Mouse (Mus musculus) lung, embryonic 15.5 days (tissue): ENCODE data around the gene Mrpl48. TPM values are rescaled to one million over a fixed set of nuclear protein-coding genes. Genes with fewer than 3 reads are reported as not detected.
"Not testable (repeated sequence)": the region's sequence is repeated elsewhere in the genome, so short reads cannot be mapped to it uniquely, and the experiment has no call there.

ENCODE experiments used
- ATAC-seq: fragments of 200-750 bp; cut with Nextera tagmentation; 2 replicates; pipeline ENCODE4 v1.8.0; 2017; ENCODE audit warnings: moderate number of reproducible peaks, borderline replicate concordance; ENCODE audit not compliant: low FRiP score, low TSS enrichment; ENCODE audit errors: extremely low read depth
- H3K27ac ChIP-seq: fragments of 300-500 bp; sonication (generic); 2 replicates; pipeline ENCODE4 v1.5.1; 2015; ENCODE audit warnings: moderate library complexity, mild to moderate bottlenecking, inconsistent platforms
- H3K27me3 ChIP-seq: fragments of 300-500 bp; sonication (generic); 2 replicates; pipeline ENCODE4 v1.6.1; 2015; ENCODE audit warnings: inconsistent platforms
- H3K36me3 ChIP-seq: fragments of 300-500 bp; sonication (generic); 2 replicates; pipeline ENCODE4 v1.6.1; 2015; ENCODE audit warnings: inconsistent platforms
- H3K4me1 ChIP-seq: fragments of 300-500 bp; sonication (generic); 2 replicates; pipeline ENCODE4 v1.6.1; 2015; ENCODE audit warnings: inconsistent platforms
- H3K4me2 ChIP-seq: fragments of 300-500 bp; sonication (generic); 2 replicates; pipeline ENCODE4 v1.6.1; 2015; ENCODE audit warnings: inconsistent platforms, mild to moderate bottlenecking, moderate library complexity
- H3K4me3 ChIP-seq: fragments of 300-500 bp; sonication (generic); 2 replicates; pipeline ENCODE4 v1.5.1; 2015; ENCODE audit warnings: mild to moderate bottlenecking, inconsistent platforms
- H3K9ac ChIP-seq: fragments of 300-500 bp; sonication (generic); 2 replicates; pipeline ENCODE4 v1.6.1; 2015; ENCODE audit warnings: inconsistent platforms
- H3K9me3 ChIP-seq: fragments of 300-500 bp; sonication (generic); 2 replicates; pipeline ENCODE4 v1.6.1; 2016; ENCODE audit warnings: inconsistent platforms
- WGBS: fragments of 180-500 bp; shearing (Covaris S2); methylation state at CpG from one replicate; pipeline ENCODE4 v1.1.7; 2015; 5-methylcytosine and 5-hydroxymethylcytosine counted together
- polyA plus RNA-seq: library from polyadenylated mRNA; unstranded; fragments of >200 nt; fragmentation: Nextera tagmentation; extraction: Ambion mirVana; gene quantifications from 2 replicates; pipeline ENCODE4 v1.2.1, GENCODE M21; 2015

The Mrpl48 gene
- polyA plus RNA-seq, 1 experiment from 2014 or later: 77.0 TPM

DNA sequence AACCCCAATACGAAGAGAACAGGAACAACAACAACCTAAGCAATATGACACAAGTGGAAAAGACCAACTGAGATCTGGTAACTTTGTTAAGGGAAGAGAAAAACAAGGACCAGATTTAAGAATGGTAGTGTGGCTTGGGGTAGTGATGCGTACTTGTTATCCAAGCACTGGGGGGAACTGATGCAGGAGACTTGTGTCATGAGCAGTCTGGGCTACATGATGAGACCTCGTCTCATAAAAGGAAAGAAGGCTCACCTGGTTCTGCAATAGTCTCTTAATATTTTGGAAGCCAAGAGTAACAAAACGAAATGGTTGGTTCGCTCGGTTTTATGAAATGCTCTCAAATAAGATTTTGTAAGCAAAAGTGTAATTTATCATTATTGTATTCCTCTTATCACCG is 25.9 kb downstream of the Mrpl48 start:
- no peaks in the 10 kb centered on the region for H3K36me3 ChIP-seq
- WGBS: 33% methylated on average over 7 of the region's 7 CpGs
- no peak overlapping the region for H3K27ac ChIP-seq

DNA sequence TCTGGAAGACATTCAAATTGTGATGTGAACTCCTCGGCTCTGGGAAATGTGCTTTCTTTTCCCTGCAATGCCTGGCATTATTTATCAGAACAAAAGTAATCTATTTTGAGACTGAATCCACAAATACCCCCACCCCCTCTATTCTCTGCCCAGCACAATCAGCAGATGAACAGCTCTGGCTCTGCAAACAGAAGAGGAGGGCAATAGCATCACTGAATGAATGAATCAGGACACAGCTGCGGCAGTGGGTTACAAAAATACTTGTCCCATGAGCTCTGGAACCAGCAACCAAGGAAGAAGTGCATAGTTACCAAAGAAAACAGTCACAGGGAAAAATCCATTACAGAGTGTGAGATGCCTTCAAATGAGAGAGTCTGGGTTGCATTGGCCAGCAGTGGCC is 29.3 kb downstream of the Mrpl48 start:
- H3K27ac ChIP-seq: no peak overlapping the region
- H3K27me3 ChIP-seq: no peaks in the 10 kb centered on the region
- no peak overlapping the region for H3K4me3 ChIP-seq
- no peak overlapping the region for H3K4me2 ChIP-seq
- no peaks in the 10 kb centered on the region for H3K36me3 ChIP-seq
- peaks cover 4% of the 10 kb centered on the region for H3K4me1 ChIP-seq
- ATAC-seq: no peak
- 85% methylated on average over 2 of the region's 2 CpGs for WGBS
- H3K9ac ChIP-seq: no peak overlapping the region
- H3K9me3 ChIP-seq: no peaks in the 10 kb centered on the region

More for the DNA sequence above, 25.9 kb downstream of the Mrpl48 start:
- no peaks in the 10 kb centered on the region for H3K27me3 ChIP-seq
- peak overlapping the region; percentile 81 for H3K4me2 ChIP-seq
- H3K4me1 ChIP-seq: peaks cover 4% of the 10 kb centered on the region
- H3K9ac ChIP-seq: peak overlapping the region; percentile 75; the same call in 1 of the 2 replicates
- ATAC-seq: no peak
- H3K4me3 ChIP-seq: peak overlapping the region; percentile 66
- no peaks in the 10 kb centered on the region for H3K9me3 ChIP-seq

DNA sequence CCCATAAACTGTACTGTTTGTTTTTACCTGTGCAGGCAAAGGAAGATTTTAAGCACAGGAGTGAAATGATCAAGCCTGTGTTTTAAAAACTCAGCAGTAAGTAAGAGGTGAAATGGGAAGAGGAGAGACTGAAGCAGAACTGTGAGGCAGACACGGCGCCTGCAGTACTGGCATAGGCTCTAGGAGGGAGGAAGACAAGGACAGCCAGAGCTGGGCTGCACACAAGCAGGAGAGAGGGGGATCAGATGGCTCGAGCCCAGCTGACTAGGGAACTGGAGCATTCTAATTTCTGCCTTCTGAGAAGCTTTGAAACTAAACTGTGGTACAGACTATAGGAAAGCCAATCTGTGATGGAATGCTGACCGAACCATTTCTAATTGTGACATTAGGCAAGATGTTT is 35.4 kb downstream of the Mrpl48 start:
- ATAC-seq: no peak
- 80% methylated on average over 4 of the region's 4 CpGs for WGBS

DNA sequence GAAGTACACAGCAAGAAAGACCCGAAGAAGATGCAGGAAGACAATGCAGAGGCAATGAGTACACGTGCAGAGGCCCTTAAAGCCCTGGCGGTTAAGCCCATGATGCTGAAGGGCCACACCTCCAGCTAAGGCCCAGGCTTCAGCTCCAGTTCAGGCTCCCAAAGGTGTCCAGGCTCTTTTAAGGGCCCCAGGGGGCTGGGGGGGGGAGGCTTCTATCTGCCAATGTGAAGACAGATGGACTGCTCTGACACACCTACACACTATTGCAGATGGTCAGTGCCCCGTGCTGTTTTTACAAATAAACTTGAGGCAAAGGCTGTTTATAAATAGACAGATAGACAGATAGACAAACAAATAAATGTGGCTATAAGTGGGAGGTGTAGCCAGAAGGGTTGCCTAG is 36.0 kb downstream of the Mrpl48 start:
- no peaks in the 10 kb centered on the region for H3K4me1 ChIP-seq
- no peaks in the 10 kb centered on the region for H3K27me3 ChIP-seq
- WGBS: 69% methylated on average over 4 of the region's 4 CpGs
- H3K4me2 ChIP-seq: no peak overlapping the region
- H3K4me3 ChIP-seq: no peak overlapping the region
- H3K27ac ChIP-seq: no peak overlapping the region
- no peaks in the 10 kb centered on the region for H3K9me3 ChIP-seq
- ATAC-seq: no peak
- no peak overlapping the region for H3K9ac ChIP-seq
- no peaks in the 10 kb centered on the region for H3K36me3 ChIP-seq

More for the DNA sequence above, 35.4 kb downstream of the Mrpl48 start:
- no peaks in the 10 kb centered on the region for H3K27me3 ChIP-seq
- no peak overlapping the region for H3K9ac ChIP-seq
- no peaks in the 10 kb centered on the region for H3K36me3 ChIP-seq
- H3K4me2 ChIP-seq: no peak overlapping the region
- no peak overlapping the region for H3K27ac ChIP-seq
- H3K4me3 ChIP-seq: no peak overlapping the region
- no peaks in the 10 kb centered on the region for H3K9me3 ChIP-seq
- no peaks in the 10 kb centered on the region for H3K4me1 ChIP-seq

DNA sequence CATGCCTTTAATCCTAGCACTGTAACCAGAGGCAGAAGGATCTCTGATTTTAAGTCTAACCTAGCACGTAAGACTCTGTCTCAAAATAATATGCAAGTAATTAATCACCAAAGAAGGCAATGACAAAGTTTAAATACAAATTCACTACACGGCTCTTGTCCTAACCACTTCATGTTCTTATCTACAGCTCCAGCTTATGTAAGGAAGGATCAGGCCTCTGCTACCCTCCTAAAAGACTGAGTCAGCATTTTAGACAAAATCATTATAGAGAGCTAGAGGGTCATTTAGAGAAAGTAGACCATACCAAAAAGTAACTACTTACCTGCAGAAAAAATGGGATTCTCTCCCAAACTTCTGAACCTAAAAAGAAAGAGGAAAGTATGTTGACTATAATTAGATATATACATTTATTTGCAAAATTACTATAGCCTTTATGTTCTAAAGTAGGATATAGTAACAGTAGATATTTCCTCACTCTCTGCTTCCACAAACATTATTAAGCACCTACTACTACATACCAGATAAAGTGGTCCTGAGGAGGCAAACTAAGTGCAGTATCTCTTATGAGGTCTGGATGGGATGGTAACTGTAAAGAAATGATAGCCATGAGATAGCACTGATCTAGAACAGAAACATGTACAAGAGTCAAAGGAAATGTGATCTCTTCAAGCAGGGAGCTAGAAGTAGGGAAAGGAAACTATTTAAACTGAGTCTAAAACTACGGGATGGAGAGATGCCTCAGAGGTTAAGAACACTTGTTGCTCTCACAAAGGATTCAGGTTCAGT is 37.0 kb downstream of the Mrpl48 start:
- Histone ChIP-seq H3K4me1 (no peaks in the 10 kb centered on the region), H3K9ac (no peak overlapping the region), H3K4me2 (no peak overlapping the region), H3K9me3 (no peaks in the 10 kb centered on the region), H3K36me3 (no peaks in the 10 kb centered on the region), H3K27me3 (no peaks in the 10 kb centered on the region), H3K27ac (no peak overlapping the region), H3K4me3 (no peak overlapping the region)
- no peak for ATAC-seq
- 63% methylated on average over 3 of the region's 3 CpGs for WGBS

DNA sequence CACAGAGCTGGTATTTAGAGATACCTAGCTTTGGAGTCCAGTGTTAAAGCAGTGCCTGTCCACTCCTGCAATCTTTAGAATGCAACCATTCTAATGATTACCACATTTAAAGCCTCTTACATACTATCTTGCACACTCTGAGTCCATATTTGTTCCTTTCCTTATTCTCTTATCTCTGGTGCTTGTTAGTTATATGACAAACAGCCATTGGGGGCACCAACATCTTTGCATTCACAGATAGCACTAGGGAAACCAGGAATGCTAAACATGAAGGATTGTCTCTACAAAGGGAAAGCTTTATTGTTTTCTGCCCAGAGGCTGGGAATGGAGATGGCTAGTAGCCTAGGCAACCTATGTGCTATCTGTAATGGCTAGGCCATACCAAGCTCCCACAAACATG is 38.2 kb downstream of the Mrpl48 start:
- no peaks in the 10 kb centered on the region for H3K4me1 ChIP-seq
- no peaks in the 10 kb centered on the region for H3K27me3 ChIP-seq
- H3K9me3 ChIP-seq: no peaks in the 10 kb centered on the region
- H3K4me3 ChIP-seq: no peak overlapping the region
- ATAC-seq: no peak
- H3K36me3 ChIP-seq: no peaks in the 10 kb centered on the region; the same call in 1 of the 2 replicates
- H3K4me2 ChIP-seq: no peak overlapping the region
- H3K9ac ChIP-seq: no peak overlapping the region
- H3K27ac ChIP-seq: no peak overlapping the region

DNA sequence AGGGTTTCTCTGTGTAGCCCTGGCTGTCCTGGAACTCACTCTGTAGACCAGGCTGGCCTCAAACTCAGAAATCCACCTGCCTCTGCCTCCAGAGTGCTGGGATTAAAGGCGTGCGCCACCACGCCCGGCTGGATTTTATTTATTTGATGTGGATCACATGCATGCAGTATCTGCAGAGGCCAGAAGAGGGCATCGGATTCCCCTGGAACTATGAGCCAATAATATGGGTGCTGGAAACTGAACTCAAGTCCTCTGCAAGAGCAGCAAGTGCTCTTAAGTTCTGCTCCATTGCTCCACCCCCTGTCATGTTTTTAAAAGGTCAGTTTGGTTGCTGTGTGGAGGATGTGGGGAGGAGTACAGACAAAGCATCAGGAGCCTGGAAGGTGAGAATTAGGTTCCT is 40.9 kb downstream of the Mrpl48 start:
- 75% methylated on average over 5 of the region's 5 CpGs for WGBS
- not testable (repeated sequence) for H3K27ac ChIP-seq, H3K36me3 ChIP-seq, H3K9me3 ChIP-seq, H3K9ac ChIP-seq, H3K4me2 ChIP-seq, ATAC-seq, H3K4me3 ChIP-seq, H3K27me3 ChIP-seq, H3K4me1 ChIP-seq

DNA sequence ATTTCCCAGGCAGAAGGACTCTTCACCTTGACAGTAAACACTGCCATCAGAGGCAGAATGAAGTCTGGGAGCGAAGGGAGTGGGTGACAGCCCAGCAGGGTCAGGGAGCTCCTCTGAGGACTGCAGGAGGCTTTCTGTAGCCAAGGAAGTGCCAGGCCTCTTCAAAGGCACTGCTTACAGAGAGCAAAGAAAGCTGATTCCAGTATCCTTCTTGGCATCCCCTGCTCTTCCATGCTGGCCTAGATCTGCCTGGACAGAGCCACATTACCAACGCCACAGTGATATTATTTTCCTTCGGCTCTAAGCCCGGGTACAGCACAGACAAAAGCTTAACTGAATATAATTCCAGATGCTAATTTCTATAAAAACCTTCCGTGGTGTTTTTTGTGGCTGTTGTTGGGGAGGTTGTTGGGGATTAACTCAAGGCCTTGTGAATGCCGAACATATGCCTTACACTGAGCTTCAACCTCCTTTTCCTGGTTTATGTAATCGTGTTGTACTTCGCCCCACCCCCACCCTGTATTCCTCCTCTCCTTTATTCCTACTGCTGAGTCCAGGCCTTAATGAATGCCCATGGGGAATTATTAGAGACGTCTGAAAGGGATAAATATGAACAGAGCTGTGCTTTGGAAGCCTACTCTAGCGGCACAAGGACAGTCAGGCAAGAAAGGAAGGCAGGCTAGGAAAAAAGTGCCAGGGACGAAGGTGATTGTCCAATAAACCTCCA is 46.1 kb downstream of the Mrpl48 start:
- Histone ChIP-seq H3K27me3 (no peaks in the 10 kb centered on the region), H3K4me3 (no peak overlapping the region), H3K36me3 (no peaks in the 10 kb centered on the region; the same call in 1 of the 2 replicates), H3K4me2 (no peak overlapping the region), H3K9me3 (no peaks in the 10 kb centered on the region), H3K9ac (no peak overlapping the region), H3K4me1 (no peaks in the 10 kb centered on the region), H3K27ac (no peak overlapping the region)
- WGBS: 78% methylated on average over 11 of the region's 11 CpGs
- ATAC-seq: no peak

DNA sequence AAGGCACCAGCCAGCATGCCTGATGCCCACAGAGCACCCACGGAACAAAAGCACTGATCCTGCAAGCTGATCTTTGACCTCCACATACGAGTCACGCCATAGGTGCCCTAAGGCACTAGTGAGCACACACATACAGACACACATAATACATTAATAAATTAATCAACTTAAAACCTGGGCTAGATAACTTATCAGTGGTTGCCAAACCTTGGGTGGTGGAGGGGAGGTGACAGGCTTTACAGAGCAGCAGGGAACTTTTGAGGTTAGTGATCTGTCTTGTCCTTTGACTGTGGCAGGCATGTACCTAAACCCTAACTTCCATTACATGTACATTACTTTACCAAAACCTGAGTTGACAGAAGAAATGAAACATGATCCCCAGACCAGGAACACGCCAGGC is 48.8 kb downstream of the Mrpl48 start:
- Histone ChIP-seq H3K9ac (no peak overlapping the region), H3K27me3 (no peaks in the 10 kb centered on the region), H3K9me3 (no peaks in the 10 kb centered on the region), H3K4me3 (no peak overlapping the region), H3K4me2 (no peak overlapping the region), H3K27ac (no peak overlapping the region), H3K36me3 (no peaks in the 10 kb centered on the region), H3K4me1 (peaks cover 5% of the 10 kb centered on the region; the same call in 1 of the 2 replicates)
- no peak for ATAC-seq
- 79% methylated on average over 4 of the region's 4 CpGs for WGBS

DNA sequence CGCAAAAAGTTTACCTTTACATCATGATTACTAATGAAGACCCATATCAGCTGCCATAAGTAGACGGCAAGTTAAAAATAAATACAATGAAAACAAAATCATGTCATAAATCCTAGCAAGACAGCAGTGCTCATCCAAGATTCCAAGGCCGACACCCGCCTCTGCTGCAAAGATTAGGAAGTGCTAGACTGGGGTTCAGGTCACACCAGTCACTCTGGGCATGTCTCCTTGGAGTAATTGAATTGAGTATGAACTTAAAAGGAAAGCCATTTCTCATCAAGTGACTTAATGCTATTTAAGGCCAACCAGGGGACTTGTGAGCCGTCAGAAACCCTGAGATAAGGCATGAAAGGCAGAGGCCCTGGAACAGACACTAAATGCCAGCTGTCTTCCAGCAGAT is 50.9 kb downstream of the Mrpl48 start:
- Histone ChIP-seq H3K27ac (no peak overlapping the region), H3K4me2 (no peak overlapping the region), H3K27me3 (no peaks in the 10 kb centered on the region), H3K36me3 (no peaks in the 10 kb centered on the region), H3K9me3 (no peaks in the 10 kb centered on the region), H3K4me3 (no peak overlapping the region), H3K9ac (no peak overlapping the region), H3K4me1 (peaks cover 5% of the 10 kb centered on the region; the same call in 1 of the 2 replicates)
- no peak for ATAC-seq
- 58% methylated on average over 5 of the region's 5 CpGs for WGBS

DNA sequence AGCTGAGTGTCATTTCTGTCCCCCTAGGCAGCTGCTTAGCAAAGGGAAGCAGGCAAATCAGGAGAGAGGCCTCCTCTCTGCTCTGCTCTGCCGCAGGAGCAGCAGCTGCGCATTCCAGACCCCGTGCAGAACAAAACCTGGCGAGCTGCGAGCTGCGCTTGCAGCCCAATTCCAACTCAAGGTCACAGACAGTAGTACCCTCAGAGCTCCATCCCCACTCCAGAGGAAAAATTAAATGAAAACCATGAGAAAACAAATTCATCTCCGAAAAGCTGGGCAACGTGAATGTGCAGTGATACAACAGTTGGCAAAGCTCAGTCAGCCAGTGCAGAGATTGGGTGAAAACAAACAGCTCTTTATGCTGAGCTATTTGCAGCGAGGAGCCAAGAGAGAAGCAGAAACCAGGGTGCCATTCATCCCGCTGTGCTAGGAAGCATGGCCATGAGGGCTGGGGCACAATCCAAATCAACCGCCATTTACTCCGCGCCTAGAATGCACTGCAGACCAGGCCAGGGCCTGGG is 52.6 kb downstream of the Mrpl48 start:
- no peak overlapping the region for H3K9ac ChIP-seq
- peak overlapping the region; percentile 47 for H3K27ac ChIP-seq
- no peak overlapping the region for H3K4me3 ChIP-seq
- peaks cover 6% of the 10 kb centered on the region; the same call in 1 of the 2 replicates for H3K36me3 ChIP-seq
- no peaks in the 10 kb centered on the region for H3K27me3 ChIP-seq
- 0 out of 2 replicates have a peak overlapping the region, but pooled peaks have one; percentile 8 for H3K4me2 ChIP-seq
- ATAC-seq: no peak
- 41% methylated on average over 13 of the region's 13 CpGs for WGBS
- H3K9me3 ChIP-seq: no peaks in the 10 kb centered on the region
- H3K4me1 ChIP-seq: peaks cover 5% of the 10 kb centered on the region; the same call in 1 of the 2 replicates

DNA sequence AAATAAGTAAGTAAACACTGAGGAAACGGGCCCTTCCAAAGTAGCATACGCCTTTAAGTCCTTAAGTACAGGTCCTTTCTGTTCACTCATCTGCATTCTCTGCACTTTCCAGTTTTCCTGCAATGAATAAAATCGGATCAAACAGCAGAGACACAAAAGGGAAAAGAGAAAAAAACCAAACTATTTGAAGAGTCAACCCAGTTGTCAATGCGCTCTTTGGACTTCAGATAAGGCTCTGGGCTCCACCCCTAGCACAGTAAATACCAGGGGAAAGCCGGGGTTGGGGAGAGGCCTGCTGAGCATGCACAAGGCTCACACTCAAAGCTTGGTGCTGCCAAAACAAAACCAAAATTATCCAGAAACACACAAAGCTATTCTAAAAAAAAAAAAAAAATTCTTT is 53.2 kb downstream of the Mrpl48 start:
- Histone ChIP-seq H3K27me3 (no peaks in the 10 kb centered on the region), H3K4me2 (no peak overlapping the region), H3K36me3 (peaks cover 6% of the 10 kb centered on the region; the same call in 1 of the 2 replicates), H3K9me3 (no peaks in the 10 kb centered on the region), H3K4me3 (no peak overlapping the region), H3K4me1 (peaks cover 5% of the 10 kb centered on the region; the same call in 1 of the 2 replicates), H3K27ac (no peak overlapping the region), H3K9ac (no peak overlapping the region)
- ATAC-seq: no peak
- WGBS: 58% methylated on average over 5 of the region's 5 CpGs
